Mouse (Mus musculus) forebrain, embryonic 10.5 days (tissue): ENCODE data around the gene Cryba4. TPM values are rescaled to one million over a fixed set of nuclear protein-coding genes. Genes with fewer than 3 reads are reported as not detected.

Source experiments
- DNase-seq: peaks from one replicate; pipeline ENCODE4 v3.0.0-alpha.2; 2017; ENCODE audit warnings: low spot score; ENCODE audit errors: extremely low spot score
- H3K27ac ChIP-seq: fragments of 300-500 bp; sonication (generic); 2 replicates; pipeline ENCODE4 v1.5.1; 2016; ENCODE audit warnings: mild to moderate bottlenecking
- H3K27me3 ChIP-seq: fragments of 300-500 bp; sonication (generic); 2 replicates; pipeline ENCODE4 v1.6.1; 2016; ENCODE audit warnings: mild to moderate bottlenecking; ENCODE audit not compliant: poor library complexity, severe bottlenecking
- H3K36me3 ChIP-seq: fragments of 300-500 bp; sonication (generic); replicated peaks from 2 replicates; pipeline ENCODE4 v1.6.1; 2016; ENCODE audit warnings: mild to moderate bottlenecking, moderate library complexity
- H3K4me1 ChIP-seq: fragments of 300-500 bp; sonication (generic); 2 replicates; pipeline ENCODE4 v1.6.1; 2016
- H3K4me3 ChIP-seq: fragments of 300-500 bp; sonication (generic); 2 replicates; pipeline ENCODE4 v1.5.1; 2016; ENCODE audit warnings: mild to moderate bottlenecking, moderate library complexity
- H3K9me3 ChIP-seq: fragments of 300-500 bp; sonication (generic); 2 replicates; pipeline ENCODE4 v1.6.1; 2016; ENCODE audit warnings: mild to moderate bottlenecking, moderate library complexity
- WGBS: fragments of 180-500 bp; shearing (Covaris S2); methylation state at CpG from one replicate; pipeline ENCODE4 v1.1.7; 2016; 5-methylcytosine and 5-hydroxymethylcytosine counted together
- polyA plus RNA-seq: library from polyadenylated mRNA; unstranded; fragments of >200 nt; fragmentation: Nextera tagmentation; extraction: Ambion mirVana; gene quantifications from 2 replicates; pipeline ENCODE4 v1.2.1, GENCODE M21; 2016

Cryba4 gene
- polyA plus RNA-seq, 1 experiment from 2014 or later, result 0.48 TPM

DNA sequence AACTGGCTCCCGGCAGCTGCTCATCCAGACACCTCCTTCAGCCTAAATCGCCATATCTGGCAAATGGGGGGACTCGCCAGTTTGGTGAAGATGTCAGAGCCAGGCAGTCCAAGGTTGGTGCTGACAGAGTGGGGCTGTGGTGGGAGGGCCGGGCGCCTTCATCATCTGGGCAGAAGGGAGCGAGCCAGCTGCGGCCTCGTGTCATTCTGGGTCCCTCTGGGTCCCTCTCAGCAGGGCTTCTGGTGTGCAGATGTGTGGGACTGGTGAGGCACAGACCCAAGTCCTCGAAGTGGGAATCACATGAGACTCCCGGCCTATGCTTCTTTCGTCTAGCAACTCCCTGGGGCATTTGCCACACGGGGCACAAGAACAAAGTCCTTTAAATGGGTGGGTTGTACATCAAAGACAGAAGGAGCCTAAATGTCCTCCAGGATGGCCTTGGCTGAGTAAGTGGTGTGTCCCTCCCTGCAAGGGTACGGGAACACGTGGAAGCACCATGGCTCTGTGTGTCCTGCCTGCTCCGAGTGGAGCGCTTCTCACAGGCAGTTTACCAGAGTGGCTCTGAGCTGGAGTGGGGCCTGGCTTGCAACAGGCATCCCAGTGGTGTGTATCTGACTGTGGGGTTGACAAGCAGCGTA lies 40.1 kb upstream of the Cryba4 start:
- peaks cover 54% of the 10 kb centered on the region for H3K4me1 ChIP-seq
- H3K36me3 ChIP-seq, result no peaks in the 10 kb centered on the region
- H3K27me3 ChIP-seq, result no peaks in the 10 kb centered on the region
- no peak for DNase-seq
- H3K27ac ChIP-seq, result no peak overlapping the region
- H3K4me3 ChIP-seq, result no peak overlapping the region
- 88% methylated on average over 17 of the region's 17 CpGs for WGBS
- H3K9me3 ChIP-seq, result no peaks in the 10 kb centered on the region

DNA sequence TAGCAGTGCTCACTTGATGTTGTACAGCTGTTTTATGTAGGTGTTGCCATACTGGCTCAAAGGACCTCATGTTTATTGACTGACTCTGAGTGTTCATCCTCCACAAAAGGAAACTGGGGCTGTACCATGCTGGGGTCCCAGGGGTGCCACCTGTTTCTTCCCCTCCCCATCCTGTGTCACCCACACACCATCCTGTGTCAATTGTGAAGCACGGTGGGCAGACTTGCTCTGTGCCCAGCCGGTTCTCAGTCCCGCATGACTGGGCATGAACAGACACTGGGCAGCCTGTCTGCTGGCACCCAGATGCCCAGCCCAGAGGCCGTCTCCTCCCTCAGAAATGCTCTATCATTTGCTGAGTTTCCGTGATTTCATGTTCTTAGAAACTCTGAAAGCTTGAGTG lies 39.5 kb upstream of the Cryba4 start:
- peaks cover 53% of the 10 kb centered on the region for H3K4me1 ChIP-seq
- WGBS, result 91% methylated on average over 5 of the region's 5 CpGs

DNA sequence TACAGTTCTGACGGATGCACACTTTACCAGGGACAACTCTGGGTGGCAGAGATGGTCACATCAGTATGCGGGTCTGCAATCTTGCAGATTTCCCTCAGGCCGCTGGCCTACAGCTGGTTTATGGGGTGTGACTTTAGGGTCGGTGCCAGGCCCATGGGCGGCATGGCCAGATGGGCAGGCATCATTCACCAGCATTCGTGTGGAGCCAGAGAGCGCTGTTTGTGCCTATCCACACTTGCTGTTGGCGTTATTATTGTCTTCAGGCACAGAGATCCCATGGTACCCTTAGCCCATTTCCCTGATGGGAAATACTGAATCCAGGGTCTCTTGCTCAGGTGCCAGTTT lies 38.2 kb upstream of the Cryba4 start:
- H3K9me3 ChIP-seq, result no peaks in the 10 kb centered on the region
- 97% methylated on average over 8 of the region's 8 CpGs for WGBS
- no peaks in the 10 kb centered on the region for H3K27me3 ChIP-seq
- no peak for DNase-seq
- no peak overlapping the region for H3K27ac ChIP-seq
- peaks cover 49% of the 10 kb centered on the region for H3K4me1 ChIP-seq
- H3K4me3 ChIP-seq, result no peak overlapping the region
- peaks cover 3% of the 10 kb centered on the region; the same call in 1 of the 2 replicates for H3K36me3 ChIP-seq

More for the DNA sequence above, 39.5 kb upstream of the Cryba4 start:
- no peaks in the 10 kb centered on the region for H3K27me3 ChIP-seq
- no peaks in the 10 kb centered on the region for H3K36me3 ChIP-seq
- no peaks in the 10 kb centered on the region for H3K9me3 ChIP-seq
- no peak overlapping the region for H3K4me3 ChIP-seq
- H3K27ac ChIP-seq, result no peak overlapping the region
- no peak for DNase-seq

DNA sequence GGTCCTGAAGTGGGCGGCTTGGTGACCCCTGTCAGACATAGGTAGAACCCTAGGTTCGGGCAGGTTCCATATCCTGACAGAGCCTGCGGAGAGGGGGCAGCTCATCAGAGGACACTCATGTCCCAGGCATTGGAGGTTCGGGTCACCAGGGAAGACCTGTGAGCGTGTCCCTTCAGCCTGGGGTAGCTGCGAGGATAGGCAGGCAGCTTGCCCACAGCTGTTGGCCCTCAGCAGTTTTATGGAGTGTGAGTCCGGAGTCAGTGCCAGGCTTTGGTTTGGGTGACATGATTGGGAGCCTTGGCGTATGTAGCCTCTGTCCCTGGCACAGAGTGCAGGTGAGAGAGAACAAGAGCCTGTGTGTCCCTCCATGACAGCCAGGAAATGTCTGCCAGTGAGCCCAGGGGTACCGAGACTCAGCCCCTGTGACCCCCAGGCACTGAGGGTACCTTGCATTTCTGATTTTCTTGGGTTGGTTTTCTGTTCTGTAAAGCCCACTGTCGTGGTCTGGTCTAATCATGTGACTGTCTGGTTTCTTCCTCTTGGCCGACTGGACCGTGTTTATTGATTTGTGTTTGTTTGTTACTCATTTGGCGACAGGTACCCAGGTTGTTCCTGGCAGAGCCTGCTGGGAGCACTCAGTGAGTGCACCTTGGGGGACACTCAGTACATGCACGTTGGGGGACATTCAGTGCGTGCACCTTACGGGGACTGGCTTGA lies 37.7 kb upstream of the Cryba4 start:
- peaks cover 45% of the 10 kb centered on the region for H3K4me1 ChIP-seq
- peaks cover 4% of the 10 kb centered on the region; the same call in 1 of the 2 replicates for H3K36me3 ChIP-seq
- no peaks in the 10 kb centered on the region for H3K9me3 ChIP-seq
- no peak overlapping the region for H3K27ac ChIP-seq
- WGBS, result 92% methylated on average over 16 of the region's 16 CpGs
- DNase-seq, result no peak
- no peaks in the 10 kb centered on the region for H3K27me3 ChIP-seq
- no peak overlapping the region for H3K4me3 ChIP-seq

DNA sequence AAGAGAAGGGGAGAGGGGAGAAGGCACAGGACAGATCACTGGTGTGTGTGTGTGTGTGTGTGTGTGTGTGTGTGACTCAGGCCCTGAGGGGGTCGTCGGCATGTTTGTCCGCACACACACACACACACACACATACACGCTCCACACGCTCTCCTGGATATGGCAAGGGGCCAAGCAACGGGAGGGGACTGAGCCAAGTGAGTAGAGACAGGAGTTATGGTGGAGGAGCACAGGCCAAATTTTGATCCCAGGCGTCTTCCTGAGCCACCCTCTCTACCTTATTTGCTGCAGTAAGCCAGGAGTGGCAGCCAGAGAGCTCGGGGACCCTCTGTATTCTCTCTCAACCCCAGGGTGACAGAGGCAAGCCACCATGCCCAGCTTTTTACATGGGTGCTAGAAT lies 36.9 kb upstream of the Cryba4 start:
- WGBS, result 88% methylated on average over 8 of the region's 8 CpGs
- Histone ChIP-seq H3K36me3 (peaks cover 4% of the 10 kb centered on the region; the same call in 1 of the 2 replicates), H3K4me3 (no peak overlapping the region), H3K27ac (no peak overlapping the region), H3K4me1 (peaks cover 44% of the 10 kb centered on the region), H3K9me3 (no peaks in the 10 kb centered on the region), H3K27me3 (no peaks in the 10 kb centered on the region)
- DNase-seq, result no peak

DNA sequence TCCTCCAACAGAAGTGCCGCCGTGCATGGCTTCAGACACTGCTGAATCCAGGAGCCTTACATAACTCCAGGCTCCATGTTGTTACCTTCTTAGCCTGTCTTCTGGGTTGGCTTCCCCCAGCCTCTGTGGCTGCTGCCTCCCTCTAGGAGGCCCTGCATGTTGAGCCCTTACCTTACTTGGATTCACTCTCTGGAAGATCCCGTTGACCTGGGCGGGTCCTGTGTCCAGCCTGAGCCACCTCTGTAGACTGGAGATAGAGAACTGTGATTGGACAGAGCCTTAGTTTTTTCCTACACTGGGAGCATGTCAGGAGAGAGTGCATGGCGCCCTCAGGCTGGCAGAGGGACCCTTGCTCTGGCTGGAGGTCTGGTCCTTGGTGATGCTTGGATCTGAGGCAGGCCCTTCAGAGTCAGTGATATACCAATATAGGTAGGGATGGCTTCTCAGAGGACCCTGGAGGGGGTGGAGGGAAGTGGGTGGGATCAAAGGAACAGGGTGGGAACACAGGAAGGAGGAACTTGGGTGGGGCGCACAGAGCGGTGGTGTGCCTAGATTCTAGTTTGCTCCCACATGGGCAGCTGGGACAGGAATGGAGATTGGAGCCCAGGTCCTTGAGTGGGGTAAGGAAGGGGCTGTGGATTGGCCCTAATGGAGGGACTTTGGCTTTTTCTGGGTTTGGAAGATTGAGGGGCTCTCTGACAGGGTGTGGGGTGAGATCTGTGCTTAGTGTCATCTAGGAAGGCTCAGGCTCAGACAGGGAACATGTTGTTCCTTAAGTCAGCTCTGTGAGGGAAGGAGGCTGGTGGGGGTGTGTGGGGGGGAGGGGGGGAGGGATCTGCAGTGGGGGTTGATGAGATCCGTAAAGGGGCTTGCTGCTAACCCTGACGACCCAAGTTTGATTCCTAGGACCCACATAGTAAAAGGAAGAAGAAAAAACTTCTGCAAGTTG lies 36.1 kb upstream of the Cryba4 start:
- Histone ChIP-seq H3K27me3 (no peaks in the 10 kb centered on the region), H3K9me3 (no peaks in the 10 kb centered on the region), H3K4me1 (peaks cover 47% of the 10 kb centered on the region), H3K4me3 (no peak overlapping the region), H3K36me3 (peaks cover 4% of the 10 kb centered on the region; the same call in 1 of the 2 replicates), H3K27ac (peak overlapping the region; percentile 11; the same call in 1 of the 2 replicates)
- no peak for DNase-seq
- 86% methylated on average over 9 of the region's 9 CpGs for WGBS

DNA sequence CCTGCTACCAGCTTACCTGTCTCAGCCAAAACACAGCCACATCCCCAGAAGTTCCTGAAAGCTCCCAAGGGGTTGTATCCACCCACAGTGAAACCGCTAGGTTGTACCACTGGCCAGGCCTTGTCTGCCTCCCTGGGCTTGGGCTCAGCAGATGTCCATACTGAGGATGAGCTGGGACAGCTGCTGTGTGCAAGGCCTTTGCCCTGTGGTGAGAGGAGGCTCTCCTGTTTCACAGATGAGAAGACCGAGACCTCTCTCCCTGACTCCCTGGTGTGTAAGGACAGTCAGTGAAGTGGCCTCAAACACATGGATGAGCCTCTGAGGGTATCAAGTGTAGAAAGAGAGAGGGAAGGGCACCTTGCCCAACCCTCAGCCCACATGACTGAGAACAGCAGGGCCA lies 35.3 kb upstream of the Cryba4 start:
- peak overlapping the region; percentile 53; the same call in 1 of the 2 replicates for H3K27ac ChIP-seq
- 92% methylated on average over 2 of the region's 2 CpGs for WGBS
- no peak for DNase-seq
- H3K27me3 ChIP-seq, result no peaks in the 10 kb centered on the region
- no peaks in the 10 kb centered on the region for H3K9me3 ChIP-seq
- H3K4me3 ChIP-seq, result no peak overlapping the region
- peaks cover 4% of the 10 kb centered on the region; the same call in 1 of the 2 replicates for H3K36me3 ChIP-seq
- peaks cover 50% of the 10 kb centered on the region for H3K4me1 ChIP-seq

DNA sequence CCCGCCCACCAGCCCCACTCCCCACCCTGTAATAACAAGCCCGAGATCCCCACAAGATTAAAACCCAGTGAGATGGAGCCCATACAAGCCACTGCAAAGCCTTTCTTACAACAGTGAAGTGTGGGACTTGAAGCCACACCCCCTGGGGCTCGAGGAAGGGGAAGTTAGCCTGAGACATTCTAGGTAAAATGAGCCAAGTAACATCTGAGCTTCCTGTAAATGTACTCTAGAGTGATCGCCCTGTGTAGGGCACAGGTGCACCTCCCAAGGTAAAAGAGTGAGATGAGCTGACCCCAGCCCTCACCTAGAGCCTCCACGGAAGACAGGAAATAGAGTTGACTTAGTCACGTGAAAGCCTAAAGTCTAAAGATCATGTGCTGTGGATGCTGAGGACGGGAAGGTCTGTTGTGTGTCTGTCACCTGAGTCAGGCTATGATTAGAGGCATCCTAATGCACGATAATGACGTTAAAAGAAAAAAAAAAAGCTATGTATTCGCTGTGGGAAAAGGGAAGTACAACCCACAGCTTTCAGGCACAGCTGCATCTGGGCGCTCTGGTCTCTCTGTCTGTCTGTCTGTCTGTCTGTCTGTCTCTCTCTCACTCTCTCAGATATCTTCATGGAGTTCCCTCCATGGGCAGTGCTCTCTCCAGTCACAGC lies 34.8 kb upstream of the Cryba4 start:
- H3K27me3 ChIP-seq, result no peaks in the 10 kb centered on the region
- H3K9me3 ChIP-seq, result no peaks in the 10 kb centered on the region
- DNase-seq, result no peak
- WGBS, result 86% methylated on average over 11 of the region's 11 CpGs
- H3K36me3 ChIP-seq, result peaks cover 4% of the 10 kb centered on the region; the same call in 1 of the 2 replicates
- peaks cover 50% of the 10 kb centered on the region for H3K4me1 ChIP-seq
- H3K27ac ChIP-seq, result peak overlapping the region; percentile 53; the same call in 1 of the 2 replicates
- H3K4me3 ChIP-seq, result no peak overlapping the region

DNA sequence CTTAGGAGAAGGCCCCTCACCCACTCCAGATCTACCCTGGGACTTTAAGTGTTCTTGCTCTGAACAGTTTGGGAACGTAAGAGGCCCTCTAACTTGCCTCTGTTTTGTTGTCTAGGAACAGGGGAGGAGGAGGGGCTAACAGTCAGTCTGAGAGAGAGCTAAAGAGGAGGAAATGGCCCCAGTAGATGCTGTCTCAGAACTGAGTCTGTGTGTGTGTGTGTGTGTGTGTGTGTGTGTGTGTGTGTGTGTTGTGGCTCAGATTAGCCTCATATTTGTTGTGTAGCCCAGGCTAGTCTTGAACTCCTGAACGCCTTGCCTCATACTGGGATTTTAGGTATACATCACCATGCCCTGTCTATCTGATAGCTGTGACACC lies 34.3 kb upstream of the Cryba4 start:
- H3K27me3 ChIP-seq, result no peaks in the 10 kb centered on the region
- 90% methylated on average over 2 of the region's 2 CpGs for WGBS

DNA sequence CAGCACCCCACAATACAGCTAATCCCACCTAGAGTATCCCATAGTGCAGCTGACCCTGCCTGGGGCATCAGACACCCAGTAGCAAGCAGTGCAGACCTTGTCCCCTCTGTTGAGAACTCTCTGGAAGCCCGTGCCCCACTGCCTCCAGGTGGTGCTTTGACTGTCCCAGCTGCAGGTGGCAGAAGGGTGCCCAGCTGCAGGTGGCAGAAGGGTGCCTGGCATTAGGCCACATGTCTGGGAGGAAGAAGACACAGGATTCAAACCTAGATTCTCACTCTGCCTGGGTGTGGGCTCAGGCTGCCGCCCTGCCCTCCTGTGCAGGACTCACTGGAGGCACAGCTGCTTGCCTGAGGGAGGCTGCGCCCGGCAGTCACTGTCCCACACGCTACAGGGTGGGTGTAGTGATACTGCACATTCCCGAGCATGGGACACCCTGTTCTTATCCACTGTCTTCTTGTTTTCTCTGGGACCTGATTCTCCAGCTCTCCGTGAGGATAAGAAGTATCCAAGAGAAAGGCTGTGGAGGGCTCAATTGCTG lies 33.3 kb upstream of the Cryba4 start:
- Histone ChIP-seq H3K4me1 (peaks cover 64% of the 10 kb centered on the region), H3K27ac (0 out of 2 replicates have a peak overlapping the region, but pooled peaks have one; percentile 30)
- WGBS, result 92% methylated on average over 7 of the region's 7 CpGs

More for the DNA sequence above, 34.3 kb upstream of the Cryba4 start:
- Histone ChIP-seq H3K36me3 (peaks cover 4% of the 10 kb centered on the region; the same call in 1 of the 2 replicates), H3K9me3 (no peaks in the 10 kb centered on the region), H3K4me1 (peaks cover 55% of the 10 kb centered on the region), H3K27ac (no peak overlapping the region), H3K4me3 (no peak overlapping the region)
- DNase-seq, result no peak

DNA sequence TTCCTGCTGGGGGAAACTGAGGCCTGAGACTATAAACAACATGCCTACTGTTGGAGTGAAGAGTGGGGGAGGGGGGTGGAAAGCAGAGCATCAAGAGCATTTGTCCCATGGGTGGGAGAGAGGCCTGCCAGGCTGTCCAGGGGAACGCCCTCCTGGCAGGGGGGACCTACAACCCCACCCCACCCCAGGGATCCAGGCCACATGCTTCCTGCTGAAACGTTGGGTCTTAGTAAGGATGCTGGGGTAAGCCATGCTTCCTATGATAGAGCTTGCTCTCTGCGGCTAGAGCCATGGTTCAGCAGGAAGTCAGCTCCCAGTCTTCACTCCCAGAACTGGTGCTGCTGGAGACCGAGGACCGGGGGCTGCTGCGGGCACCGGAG lies 31.9 kb upstream of the Cryba4 start:
- no peaks in the 10 kb centered on the region for H3K9me3 ChIP-seq
- H3K4me1 ChIP-seq, result peaks cover 76% of the 10 kb centered on the region
- no peaks in the 10 kb centered on the region for H3K27me3 ChIP-seq
- peaks cover 4% of the 10 kb centered on the region; the same call in 1 of the 2 replicates for H3K36me3 ChIP-seq
- 83% methylated on average over 7 of the region's 7 CpGs for WGBS
- H3K27ac ChIP-seq, result peak overlapping the region; percentile 64
- no peak for DNase-seq
- H3K4me3 ChIP-seq, result no peak overlapping the region

More for the DNA sequence above, 33.3 kb upstream of the Cryba4 start:
- Histone ChIP-seq H3K27me3 (no peaks in the 10 kb centered on the region), H3K9me3 (no peaks in the 10 kb centered on the region), H3K4me3 (no peak overlapping the region), H3K36me3 (peaks cover 4% of the 10 kb centered on the region; the same call in 1 of the 2 replicates)
- no peak for DNase-seq
